Mouse (Mus musculus) neural tube, embryonic 13.5 days (tissue): Measurements from ENCODE around the gene Myo18a. TPM values are rescaled to one million over a fixed set of nuclear protein-coding genes. Genes with fewer than 3 reads are reported as not detected.

Source experiments
- ATAC-seq: fragments of 200-750 bp; cut with Nextera tagmentation; 2 replicates; pipeline ENCODE4 v1.8.0; 2017; ENCODE audit warnings: low read depth, mild to moderate bottlenecking, moderate TSS enrichment, moderate library complexity
- H3K27ac ChIP-seq: fragments of 300-500 bp; sonication (generic); replicated peaks from 2 replicates; pipeline ENCODE4 v1.5.1; 2015; ENCODE audit warnings: moderate library complexity, mild to moderate bottlenecking, inconsistent platforms
- H3K27me3 ChIP-seq: fragments of 300-500 bp; sonication (generic); 2 replicates; pipeline ENCODE4 v1.6.1; 2015; ENCODE audit warnings: mild to moderate bottlenecking, inconsistent platforms
- H3K36me3 ChIP-seq: fragments of 300-500 bp; sonication (generic); 2 replicates; pipeline ENCODE4 v1.6.1; 2015; ENCODE audit warnings: mild to moderate bottlenecking, inconsistent platforms
- H3K4me1 ChIP-seq: fragments of 300-500 bp; sonication (generic); replicated peaks from 2 replicates; pipeline ENCODE4 v1.6.1; 2015; ENCODE audit warnings: inconsistent platforms
- H3K4me2 ChIP-seq: fragments of 300-500 bp; sonication (generic); 2 replicates; pipeline ENCODE4 v1.6.1; 2015; ENCODE audit warnings: inconsistent platforms, mild to moderate bottlenecking, moderate library complexity
- H3K4me3 ChIP-seq: fragments of 300-500 bp; sonication (generic); 2 replicates; pipeline ENCODE4 v1.5.1; 2015; ENCODE audit warnings: mild to moderate bottlenecking, inconsistent platforms
- H3K9ac ChIP-seq: fragments of 300-500 bp; sonication (generic); 2 replicates; pipeline ENCODE4 v1.6.1; 2015; ENCODE audit warnings: moderate library complexity, mild to moderate bottlenecking, inconsistent platforms
- H3K9me3 ChIP-seq: fragments of 300-500 bp; sonication (generic); 2 replicates; pipeline ENCODE4 v1.6.1; 2016; ENCODE audit warnings: inconsistent platforms
- WGBS: fragments of 180-500 bp; shearing (Covaris S2); methylation state at CpG from one replicate; pipeline ENCODE4 v1.1.7; 2015; 5-methylcytosine and 5-hydroxymethylcytosine counted together
- polyA plus RNA-seq: library from polyadenylated mRNA; unstranded; fragments of >200 nt; fragmentation: Nextera tagmentation; extraction: Ambion mirVana; gene quantifications from 2 replicates; pipeline ENCODE4 v1.2.1, GENCODE M21; 2015

The Myo18a gene
- polyA plus RNA-seq, 1 experiment from 2014 or later: 44.2 TPM

- peaks cover 82% of the 10 kb centered on the region for H3K27me3 ChIP-seq
- H3K9me3 ChIP-seq: no peaks in the 10 kb centered on the region
- WGBS: 50% methylated on average over 12 of the region's 12 CpGs
- H3K36me3 ChIP-seq: peaks cover 23% of the 10 kb centered on the region
- peak overlapping the region; percentile 47; the same call in 1 of the 2 replicates for H3K9ac ChIP-seq
- ATAC-seq: no peak
- H3K4me2 ChIP-seq: no peak overlapping the region
- no peak overlapping the region for H3K4me3 ChIP-seq
- H3K27ac ChIP-seq: peak overlapping the region; percentile 9; the same call in 1 of the 2 replicates
- peaks cover 70% of the 10 kb centered on the region for H3K4me1 ChIP-seq
These were observed 101.7 kb downstream of the Myo18a start for GRCm38 (mm10) chr11:77864771-77865170.

- WGBS: 12% methylated on average over 10 of the region's 12 CpGs
- peaks cover 67% of the 10 kb centered on the region for H3K4me1 ChIP-seq
- peaks cover 62% of the 10 kb centered on the region for H3K27me3 ChIP-seq
- ATAC-seq: 0 out of 2 replicates have a peak, but pooled peaks have one; percentile 6
- H3K36me3 ChIP-seq: peaks cover 8% of the 10 kb centered on the region
- no peak overlapping the region for H3K4me3 ChIP-seq
- H3K9ac ChIP-seq: peak overlapping the region; percentile 41
- no peak overlapping the region for H3K4me2 ChIP-seq
- H3K9me3 ChIP-seq: no peaks in the 10 kb centered on the region
- H3K27ac ChIP-seq: peak overlapping the region; percentile 72
These were observed 104.5 kb downstream of the Myo18a start for GRCm38 (mm10) chr11:77867419-77868083.

- peaks cover 73% of the 10 kb centered on the region for H3K4me1 ChIP-seq
These were observed 108.4 kb downstream of the Myo18a start for GRCm38 (mm10) chr11:77871436-77871835.

GRCm38 (mm10) chr11:77872236-77872635, 109.2 kb downstream of the Myo18a start:
- Histone ChIP-seq H3K4me2 (peak overlapping the region; percentile 34; the same call in 1 of the 2 replicates), H3K4me1 (peaks cover 73% of the 10 kb centered on the region), H3K9ac (peak overlapping the region; percentile 2; the same call in 1 of the 2 replicates), H3K4me3 (no peak overlapping the region), H3K9me3 (no peaks in the 10 kb centered on the region), H3K27ac (peak overlapping the region; percentile 78), H3K36me3 (no peaks in the 10 kb centered on the region), H3K27me3 (peaks cover 58% of the 10 kb centered on the region)
- 3% methylated on average over 11 of the region's 11 CpGs for WGBS
- peak; percentile 13; the same call in 1 of the 2 replicates for ATAC-seq

More at GRCm38 (mm10) chr11:77871436-77871835, 108.4 kb downstream of the Myo18a start:
- Histone ChIP-seq H3K4me2 (no peak overlapping the region), H3K27ac (peak overlapping the region; percentile 57), H3K9ac (no peak overlapping the region), H3K9me3 (no peaks in the 10 kb centered on the region), H3K36me3 (no peaks in the 10 kb centered on the region), H3K4me3 (no peak overlapping the region), H3K27me3 (peaks cover 54% of the 10 kb centered on the region)
- WGBS: 21% methylated on average over 4 of the region's 4 CpGs
- ATAC-seq: no peak; the same call in 1 of the 2 replicates

GRCm38 (mm10) chr11:77872685-77873084, 109.6 kb downstream of the Myo18a start:
- no peak; the same call in 1 of the 2 replicates for ATAC-seq
- Histone ChIP-seq H3K9me3 (no peaks in the 10 kb centered on the region), H3K4me2 (peak overlapping the region; percentile 34; the same call in 1 of the 2 replicates), H3K9ac (peak overlapping the region; percentile 2; the same call in 1 of the 2 replicates), H3K36me3 (no peaks in the 10 kb centered on the region), H3K4me1 (peaks cover 71% of the 10 kb centered on the region), H3K27ac (peak overlapping the region; percentile 78), H3K27me3 (peaks cover 62% of the 10 kb centered on the region), H3K4me3 (no peak overlapping the region)
- 4% methylated on average over 7 of the region's 7 CpGs for WGBS

- 40% methylated on average over 3 of the region's 3 CpGs for WGBS
- Histone ChIP-seq H3K27ac (peak overlapping the region; percentile 78; the same call in 1 of the 2 replicates), H3K4me1 (peaks cover 67% of the 10 kb centered on the region), H3K27me3 (peaks cover 65% of the 10 kb centered on the region), H3K4me2 (no peak overlapping the region), H3K36me3 (no peaks in the 10 kb centered on the region), H3K4me3 (no peak overlapping the region), H3K9ac (no peak overlapping the region), H3K9me3 (no peaks in the 10 kb centered on the region)
- ATAC-seq: no peak
These were observed 110.1 kb downstream of the Myo18a start for GRCm38 (mm10) chr11:77873116-77873515.

GRCm38 (mm10) chr11:77874685-77875231, 111.7 kb downstream of the Myo18a start:
- ATAC-seq: no peak
- no peak overlapping the region for H3K4me3 ChIP-seq
- H3K4me2 ChIP-seq: no peak overlapping the region
- peak overlapping the region; percentile 46; the same call in 1 of the 2 replicates for H3K27ac ChIP-seq
- H3K27me3 ChIP-seq: peaks cover 63% of the 10 kb centered on the region
- peaks cover 62% of the 10 kb centered on the region for H3K4me1 ChIP-seq
- H3K9me3 ChIP-seq: no peaks in the 10 kb centered on the region
- 49% methylated on average over 6 of the region's 6 CpGs for WGBS
- no peak overlapping the region; the same call in 1 of the 2 replicates for H3K9ac ChIP-seq
- no peaks in the 10 kb centered on the region for H3K36me3 ChIP-seq

- Histone ChIP-seq H3K9ac (0 out of 2 replicates have a peak overlapping the region, but pooled peaks have one; percentile 12), H3K27ac (peak overlapping the region; percentile 46; the same call in 1 of the 2 replicates), H3K9me3 (no peaks in the 10 kb centered on the region), H3K4me1 (peaks cover 67% of the 10 kb centered on the region), H3K4me3 (no peak overlapping the region), H3K27me3 (peaks cover 64% of the 10 kb centered on the region), H3K36me3 (no peaks in the 10 kb centered on the region), H3K4me2 (no peak overlapping the region)
- ATAC-seq: peak; percentile 29; the same call in 1 of the 2 replicates
- WGBS: 25% methylated on average over 5 of the region's 5 CpGs
These were observed 112.2 kb downstream of the Myo18a start for GRCm38 (mm10) chr11:77875269-77875668.

- no peak overlapping the region for H3K4me3 ChIP-seq
- peak overlapping the region; percentile 67 for H3K27ac ChIP-seq
- no peak for ATAC-seq
- H3K9ac ChIP-seq: 0 out of 2 replicates have a peak overlapping the region, but pooled peaks have one; percentile 17
- no peaks in the 10 kb centered on the region for H3K9me3 ChIP-seq
- 65% methylated on average over 26 of the region's 26 CpGs for WGBS
- H3K36me3 ChIP-seq: no peaks in the 10 kb centered on the region
- peaks cover 65% of the 10 kb centered on the region for H3K4me1 ChIP-seq
- H3K27me3 ChIP-seq: peaks cover 67% of the 10 kb centered on the region
- H3K4me2 ChIP-seq: peak overlapping the region; percentile 1; the same call in 1 of the 2 replicates
These were observed 113.1 kb downstream of the Myo18a start for GRCm38 (mm10) chr11:77875847-77876759.

GRCm38 (mm10) chr11:77876760-77877148, 113.7 kb downstream of the Myo18a start:
- ATAC-seq: no peak
- no peak overlapping the region for H3K4me2 ChIP-seq
- H3K36me3 ChIP-seq: no peaks in the 10 kb centered on the region
- peak overlapping the region; percentile 67 for H3K27ac ChIP-seq
- H3K9me3 ChIP-seq: no peaks in the 10 kb centered on the region
- H3K9ac ChIP-seq: 0 out of 2 replicates have a peak overlapping the region, but pooled peaks have one; percentile 17
- no peak overlapping the region for H3K4me3 ChIP-seq
- 42% methylated on average over 11 of the region's 11 CpGs for WGBS
- H3K27me3 ChIP-seq: peaks cover 73% of the 10 kb centered on the region
- H3K4me1 ChIP-seq: peaks cover 66% of the 10 kb centered on the region

GRCm38 (mm10) chr11:77884524-77885245, 121.6 kb downstream of the Myo18a start:
- WGBS: 25% methylated on average over 10 of the region's 10 CpGs

More at GRCm38 (mm10) chr11:77884524-77885245, 121.6 kb downstream of the Myo18a start:
- no peak for ATAC-seq
- Histone ChIP-seq H3K27ac (peak overlapping the region; percentile 88), H3K27me3 (peaks cover 58% of the 10 kb centered on the region), H3K9ac (peak overlapping the region; percentile 51), H3K4me3 (no peak overlapping the region), H3K9me3 (no peaks in the 10 kb centered on the region), H3K36me3 (no peaks in the 10 kb centered on the region), H3K4me1 (peaks cover 70% of the 10 kb centered on the region), H3K4me2 (no peak overlapping the region)
